Mouse (Mus musculus) cerebellum, adult 2 months (tissue): Measurements from ENCODE around the gene Dapk3.

ENCODE experiments used
- CTCF ChIP-seq: fragments of 200-500 bp; IDR thresholded peaks from 2 replicates; pipeline ENCODE4 v1.5.1; 2011; ENCODE audit warnings: low read depth, mild to moderate bottlenecking, control low read depth, low read length, moderate library complexity, borderline replicate concordance; ENCODE audit not compliant: insufficient read depth
- POLR2A ChIP-seq: fragments of 200-500 bp; IDR thresholded peaks from 2 replicates; pipeline ENCODE4 v1.6.1; 2011; ENCODE audit warnings: low read length, control low read depth, borderline replicate concordance; ENCODE audit not compliant: insufficient read depth

DNA sequence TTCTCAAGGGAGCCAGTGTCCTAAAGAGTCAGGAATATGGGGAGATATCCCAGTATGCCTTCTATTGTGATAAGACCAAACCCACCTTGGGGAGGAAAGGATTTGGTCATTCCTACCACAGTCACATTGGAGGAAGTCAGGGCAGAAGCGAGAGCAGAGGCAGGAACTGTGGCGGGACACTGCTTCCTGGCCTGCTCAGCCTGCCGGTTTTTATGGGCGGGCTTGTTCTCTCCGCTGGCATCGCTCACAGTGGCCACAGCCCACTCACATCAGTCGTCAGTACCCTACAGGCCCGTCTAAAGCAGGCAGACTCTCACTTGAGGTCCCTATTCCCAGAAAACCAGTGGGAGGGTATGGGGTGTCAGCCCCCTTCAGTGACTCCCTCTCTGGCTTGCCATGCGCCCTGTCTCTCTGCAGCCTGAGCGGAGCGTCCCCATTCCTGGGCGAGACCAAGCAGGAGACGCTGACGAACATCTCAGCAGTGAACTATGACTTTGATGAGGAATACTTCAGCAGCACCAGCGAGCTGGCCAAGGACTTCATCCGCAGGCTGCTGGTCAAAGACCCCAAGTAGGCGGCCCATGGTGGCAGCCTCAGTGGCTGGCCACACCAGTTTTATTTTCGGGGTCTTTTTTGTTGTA lies 8.7 kb downstream of the Dapk3 start:
- TF ChIP-seq CTCF (no peak), POLR2A (no peak)
